Mouse (Mus musculus): ENCODE data around the gene Sphk2.
"Not testable (repeated sequence)": the region's sequence is repeated elsewhere in the genome, so short reads cannot be mapped to it uniquely, and the experiment has no call there.

Gene Sphk2

DNA sequence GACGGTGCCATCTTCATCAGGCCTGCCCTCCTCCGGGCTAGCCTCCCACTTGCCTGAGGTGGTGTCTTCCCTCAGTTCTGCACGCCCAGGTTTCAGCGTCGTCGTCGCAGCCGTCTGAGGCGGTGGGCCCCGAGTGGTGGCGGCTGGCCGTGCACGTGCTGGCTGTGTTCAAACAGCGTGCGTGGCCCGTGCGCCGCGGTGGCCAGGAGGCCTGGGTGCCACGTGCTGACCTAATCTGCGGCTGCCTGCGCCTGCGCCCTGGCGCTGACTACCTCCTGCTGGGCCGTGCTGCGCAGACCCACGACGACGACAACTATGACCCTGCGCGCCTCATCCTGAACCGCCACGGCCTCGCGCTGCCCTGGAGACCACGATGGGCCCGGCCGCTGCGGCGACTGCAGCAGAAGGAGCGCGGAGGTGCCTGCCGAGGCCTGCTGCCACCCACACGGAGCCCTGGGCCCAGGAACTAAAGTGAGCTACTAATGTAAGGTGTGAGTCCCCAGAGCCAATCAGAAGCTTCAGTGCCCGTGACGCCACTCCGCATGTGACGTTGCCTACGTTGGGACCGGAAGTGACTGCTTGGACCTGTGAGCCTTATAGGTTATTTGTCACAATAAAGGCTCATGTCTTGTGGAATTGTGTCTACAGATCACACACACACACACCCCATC is 23.7 kb downstream of the Sphk2 start, which contains the start of gene Sec1:
Gene Sec1 (minus strand): TSS at position 482 of the 671 bp plus-strand sequence.
- no peak for DNase-seq (ENCODE audit: low spot score in 2 of 2)

DNA sequence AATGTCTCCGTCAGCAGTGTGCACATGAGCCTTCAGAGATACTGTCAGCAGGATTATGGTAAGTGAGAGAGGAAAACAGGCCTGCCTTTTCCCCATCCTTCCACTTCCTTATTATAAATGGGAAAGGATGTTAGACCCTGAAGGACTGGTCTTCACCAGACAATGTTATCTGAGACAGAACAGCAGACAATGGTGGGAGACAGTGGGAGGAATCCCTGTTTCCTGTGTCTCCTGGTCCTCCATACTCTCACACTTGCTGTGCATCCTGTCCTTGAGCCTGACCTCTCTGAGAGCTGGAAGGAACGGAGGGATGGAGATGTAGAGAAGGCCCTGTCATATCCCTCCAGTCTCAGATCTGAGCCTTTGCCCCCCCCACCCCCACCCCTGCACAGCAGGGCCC is 25.4 kb downstream of the Sphk2 start:
- no peak for DNase-seq (ENCODE audit: low spot score in 2 of 2)

DNA sequence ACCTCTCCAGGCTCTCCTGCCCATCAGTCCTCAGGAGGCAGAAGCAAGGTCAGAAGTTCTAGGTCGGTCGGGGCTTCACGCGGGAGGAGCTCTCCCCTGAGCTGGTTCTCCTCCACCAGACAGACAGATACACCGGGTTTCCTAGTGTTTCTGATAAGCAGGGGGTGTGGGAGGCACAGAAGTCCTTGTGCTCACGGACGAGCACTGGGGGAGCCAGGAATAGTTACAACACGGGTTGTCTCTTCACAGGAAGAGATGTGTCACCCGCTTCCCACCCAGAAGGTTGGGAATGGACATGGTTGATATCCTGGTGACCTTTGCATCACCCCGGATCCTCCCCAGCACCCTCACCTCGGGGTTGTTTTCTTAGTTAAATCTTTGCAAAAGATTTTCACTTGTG is 28.0 kb downstream of the Sphk2 start:
- no peak for DNase-seq (ENCODE audit: low spot score in 2 of 2)

DNA sequence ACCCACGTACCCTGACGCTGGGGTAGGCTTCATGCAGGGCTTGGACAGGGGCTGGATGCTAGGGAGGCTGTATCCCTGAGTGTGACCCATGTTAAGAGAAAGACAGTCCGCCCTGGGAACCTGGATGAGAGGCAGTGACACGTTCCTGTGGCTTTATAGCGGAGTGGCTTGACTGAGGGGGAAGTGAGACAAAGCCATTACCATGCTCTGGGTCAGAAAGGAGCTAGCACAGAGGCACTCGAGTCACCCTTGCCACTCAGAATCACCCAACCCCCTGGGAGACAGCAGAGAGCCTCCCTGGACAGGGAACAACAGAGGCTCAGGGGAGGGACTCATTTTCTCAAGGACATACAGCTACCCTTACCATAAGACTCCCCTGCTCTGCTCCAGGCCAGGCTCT is 28.7 kb downstream of the Sphk2 start:
- DNase-seq (ENCODE audit: low spot score in 2 of 2) = no peak

DNA sequence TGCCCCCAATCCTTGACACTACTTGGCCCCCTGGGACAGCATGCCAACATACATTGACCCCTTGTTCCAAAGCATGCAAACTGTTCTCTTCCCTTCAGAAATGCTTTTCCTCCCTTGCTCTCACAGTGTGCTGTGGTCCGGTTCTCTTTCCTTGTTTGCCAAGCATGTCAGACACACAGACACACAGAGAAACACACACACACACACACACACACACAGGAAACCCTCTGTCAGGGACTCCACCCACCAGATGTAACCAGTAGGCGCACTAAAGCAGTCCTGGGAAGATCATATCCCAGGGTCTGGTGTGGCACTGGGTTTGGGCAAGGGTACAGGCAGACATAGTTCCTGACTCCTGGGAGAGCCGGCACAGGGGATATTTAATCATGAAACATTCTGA is 31.0 kb downstream of the Sphk2 start:
- DNase-seq (ENCODE audit: low spot score in 2 of 2) = no peak

DNA sequence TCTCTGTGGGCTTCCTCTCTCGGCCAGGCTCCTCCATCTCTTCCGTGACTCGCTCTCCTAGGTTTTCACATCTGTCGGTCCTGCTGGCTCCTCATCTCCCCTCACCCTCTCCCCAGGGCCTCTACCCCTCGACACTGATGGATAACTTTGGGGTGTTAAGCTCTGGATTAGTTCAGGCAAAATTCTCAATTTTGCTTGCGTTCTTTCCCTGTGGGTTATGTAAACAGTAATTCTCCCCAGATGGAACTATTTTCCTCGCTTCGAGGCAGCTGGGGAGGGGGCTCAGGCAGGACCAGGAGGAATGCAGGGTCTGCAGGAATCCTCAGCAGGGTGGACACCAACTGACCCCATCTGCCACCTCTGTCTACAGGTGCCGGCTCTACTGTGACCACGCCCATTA is 32.0 kb downstream of the Sphk2 start:
- DNase-seq (ENCODE audit: low spot score in 2 of 2) = no peak

DNA sequence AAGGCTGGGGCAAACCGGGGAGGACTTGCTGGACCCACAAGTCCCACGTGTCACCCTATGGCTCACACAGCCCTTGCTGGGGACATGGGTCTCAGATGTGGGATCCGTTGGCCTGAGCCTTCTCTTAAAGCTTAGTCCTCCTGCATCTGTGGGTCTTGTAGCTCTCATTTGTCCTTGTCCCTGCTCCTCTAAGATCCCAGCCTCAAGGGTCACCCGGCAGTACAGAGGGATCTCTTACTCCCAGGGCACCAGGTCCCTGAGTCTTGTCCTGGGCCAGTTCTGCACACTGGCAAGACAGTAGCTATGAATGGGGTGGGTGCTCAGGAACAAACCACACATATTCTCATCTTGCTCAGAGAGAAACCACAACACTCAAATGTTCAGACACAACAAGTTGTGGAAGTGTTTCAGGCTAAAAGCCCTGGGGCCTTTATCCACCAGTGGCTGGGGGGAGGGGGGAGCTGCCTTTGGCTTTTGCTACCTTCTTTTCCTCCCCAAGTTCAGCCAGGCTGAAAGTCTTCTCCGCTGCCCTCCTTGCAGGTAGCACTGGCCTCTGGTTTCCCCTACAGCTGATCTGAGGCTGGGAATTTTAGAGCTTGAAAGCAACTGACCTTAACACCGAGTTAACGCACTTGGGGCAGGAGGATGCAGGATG is 34.3 kb downstream of the Sphk2 start, which contains the start of gene Ntn5:
Gene Ntn5 (plus strand): TSS at position 627 of the 655 bp plus-strand sequence.
- no peak for DNase-seq (ENCODE audit: low spot score in 2 of 2)

DNA sequence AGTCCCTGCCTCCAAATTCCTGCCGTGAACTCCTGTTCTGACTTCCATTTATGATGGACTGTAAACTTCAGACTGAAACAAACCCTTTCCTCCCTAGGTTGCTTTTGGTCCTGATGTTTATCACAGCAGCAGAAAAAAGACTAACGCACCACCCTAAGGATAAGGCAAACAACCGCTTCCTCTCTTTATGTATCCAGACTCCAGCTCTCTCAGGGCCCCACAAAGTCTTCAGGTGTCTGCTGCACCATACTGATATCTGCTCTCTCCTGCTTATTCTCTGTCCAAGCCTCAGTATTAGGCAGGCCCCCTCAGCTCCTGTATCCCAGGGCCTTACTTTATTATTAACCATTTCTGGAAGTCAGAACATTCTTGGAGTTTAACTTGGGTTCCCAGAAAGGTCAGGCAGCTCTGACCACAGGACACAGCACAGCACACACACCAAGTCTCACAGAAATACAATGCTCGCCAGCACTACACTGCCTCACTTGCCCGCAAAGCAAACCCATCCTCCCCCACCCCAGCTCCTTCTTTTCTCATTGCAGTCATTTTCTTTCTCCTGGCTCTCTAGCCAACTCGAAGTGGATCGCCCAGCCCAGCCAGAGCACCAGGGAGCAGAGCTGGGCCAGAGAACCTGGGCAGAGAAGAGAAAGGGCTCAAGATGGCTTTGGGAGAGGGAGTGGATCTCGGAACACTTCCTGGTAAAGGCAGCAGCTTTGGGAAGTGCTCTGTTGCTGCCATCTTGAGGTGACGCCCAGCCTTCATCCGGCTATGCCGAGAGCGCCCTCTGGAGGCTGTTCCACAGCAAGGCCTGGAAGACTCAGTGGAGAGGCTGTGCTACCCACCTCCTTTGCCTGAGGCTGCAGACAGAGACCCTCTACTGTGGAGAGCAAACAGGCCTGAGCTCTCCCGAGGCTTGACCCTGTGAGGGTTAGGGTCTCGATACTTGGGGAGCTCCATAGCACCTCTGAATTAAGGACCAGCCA is 35.4 kb downstream of the Sphk2 start:
- peak in 1 of 2 experiments; percentile 85 for DNase-seq (ENCODE audit: low spot score in 2 of 2)

DNA sequence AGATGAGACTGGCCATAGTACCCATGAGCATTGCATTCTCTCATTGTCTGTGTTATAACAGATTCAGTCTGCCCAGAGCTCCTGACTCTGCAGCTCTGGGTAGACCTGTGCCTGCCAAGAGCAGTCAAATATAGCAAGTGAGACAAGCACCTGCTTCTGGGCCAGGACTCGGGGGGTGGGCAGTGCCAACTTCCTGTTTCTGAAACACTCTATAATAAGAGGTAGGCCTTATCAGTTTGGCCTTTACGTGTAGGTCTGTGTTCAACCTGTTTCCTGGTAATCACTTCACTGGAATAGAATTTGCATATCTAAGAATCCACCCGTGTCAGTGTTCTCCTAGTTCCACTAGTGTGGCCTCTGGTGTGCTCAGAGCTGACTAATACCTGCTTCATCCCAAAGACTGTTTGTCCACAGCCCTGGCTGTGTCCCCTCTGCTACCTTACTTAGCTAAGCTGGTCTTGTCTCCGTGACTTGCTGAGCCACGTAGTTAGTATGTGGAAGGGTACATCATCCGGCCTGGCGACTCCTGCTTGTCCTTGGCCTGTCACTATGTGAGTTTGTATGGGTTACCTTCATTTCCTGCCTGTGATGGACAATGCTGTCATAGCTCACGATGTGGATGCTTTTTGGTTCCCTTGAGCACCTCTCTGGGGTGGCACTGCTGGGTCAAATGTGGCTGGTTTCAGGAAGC is 36.6 kb downstream of the Sphk2 start:
- DNase-seq (ENCODE audit: low spot score in 2 of 2) = no peak

DNA sequence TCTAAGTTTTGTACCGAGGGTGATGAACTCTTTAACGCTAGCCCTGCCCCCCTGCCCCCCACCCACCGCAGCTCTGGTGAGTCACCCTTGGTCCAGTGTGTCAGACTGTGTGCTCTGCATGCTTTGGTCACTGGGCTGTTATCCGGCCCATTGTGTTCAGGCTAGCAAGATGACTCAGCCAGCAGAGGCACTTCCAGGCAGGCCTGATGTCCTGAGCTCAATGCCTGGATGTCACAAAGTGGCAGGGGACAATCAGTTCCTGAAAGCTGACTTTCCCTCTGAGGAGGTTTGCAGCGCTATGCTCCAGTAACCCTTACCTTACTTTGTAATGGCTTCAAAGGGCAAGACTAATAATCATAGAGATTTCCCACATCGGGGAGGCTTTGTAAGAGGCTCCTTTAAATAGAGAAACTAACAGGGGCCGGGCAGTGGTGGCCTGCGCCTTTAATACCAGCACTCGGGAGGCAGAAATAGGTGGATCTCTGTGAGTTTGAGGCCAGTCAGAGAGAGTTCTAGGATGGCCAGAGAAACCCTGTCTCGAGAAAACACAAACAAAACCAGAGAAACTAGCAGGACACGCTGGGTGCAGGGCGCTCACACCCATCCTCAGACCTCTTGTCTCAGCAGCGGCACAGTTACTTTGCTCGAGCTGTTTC is 37.7 kb downstream of the Sphk2 start:
- DNase-seq (ENCODE audit: low spot score in 2 of 2) = no peak

DNA sequence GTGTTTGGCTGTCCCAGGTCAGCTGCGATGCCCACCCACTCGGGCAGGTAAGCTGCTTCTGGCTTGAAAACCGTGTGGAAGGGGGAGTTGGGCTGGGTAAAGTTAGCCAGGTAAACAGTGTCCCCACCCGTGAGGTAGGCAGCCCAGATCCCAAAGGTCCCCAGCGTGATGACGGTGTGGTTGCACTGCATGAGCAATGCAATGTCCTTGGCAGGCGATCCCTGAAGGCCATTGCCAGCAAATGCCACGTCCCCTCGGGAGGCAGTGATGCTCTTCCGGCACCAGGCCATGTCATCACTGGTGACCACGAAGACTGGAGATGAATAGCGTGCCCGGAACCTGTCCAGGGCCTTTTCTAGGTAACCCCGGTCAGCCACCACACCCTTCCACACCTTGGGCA is 39.3 kb downstream of the Sphk2 start:
- DNase-seq (ENCODE audit: low spot score in 2 of 2) = no peak

DNA sequence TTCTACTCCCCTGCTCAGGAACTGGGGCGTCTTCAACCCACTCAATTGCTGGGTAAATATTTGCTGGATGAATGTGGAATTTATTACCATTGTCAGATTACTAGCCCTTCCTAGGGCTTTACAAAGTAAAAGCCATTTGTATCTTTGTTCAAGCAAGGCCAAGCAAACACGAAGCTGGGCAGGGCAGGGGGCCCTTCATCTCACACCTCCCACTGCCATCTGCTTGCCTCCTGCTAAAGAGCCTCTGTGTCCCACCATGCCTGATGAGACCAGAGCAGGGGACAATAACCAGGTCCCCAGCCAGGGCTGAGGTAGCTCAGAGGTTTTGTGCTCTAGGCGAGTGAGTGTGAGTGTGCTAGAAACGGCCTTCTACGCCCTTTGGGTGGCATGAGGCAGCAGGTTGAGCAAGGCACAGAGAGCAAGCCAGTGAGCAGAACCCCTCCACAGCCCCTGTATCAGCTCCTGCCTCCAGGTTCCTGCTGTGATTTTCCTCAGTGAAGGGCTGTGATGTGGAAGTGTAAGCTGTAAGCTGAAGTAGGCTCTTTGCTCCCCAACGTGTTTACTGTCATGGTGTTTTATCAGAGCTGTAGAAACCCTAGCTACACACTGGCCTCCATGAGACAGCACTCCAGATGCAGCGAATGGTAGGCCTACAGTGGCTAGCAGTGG is 40.0 kb downstream of the Sphk2 start:
- no peak for DNase-seq (ENCODE audit: low spot score in 2 of 2)

DNA sequence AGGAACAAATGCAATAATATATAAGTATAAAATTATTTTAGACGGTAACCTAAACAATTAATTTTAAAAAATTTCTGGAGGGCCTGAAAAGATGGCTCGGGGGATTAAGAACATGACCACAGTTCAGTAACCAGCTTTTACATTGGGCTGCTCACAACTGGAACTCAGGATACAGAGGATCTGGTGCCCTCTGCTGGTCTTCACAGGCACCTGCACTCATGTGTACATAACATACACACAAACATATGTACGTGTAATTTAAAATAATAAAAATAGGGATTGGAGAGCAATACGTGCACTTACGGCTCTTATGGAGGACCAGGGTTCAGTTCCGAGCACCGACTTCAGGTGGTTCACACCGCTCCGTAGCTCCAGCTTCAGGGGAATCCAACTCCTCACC is 48.9 kb downstream of the Sphk2 start:
- DNase-seq (ENCODE audit: low spot score in 2 of 2) = no peak

DNA sequence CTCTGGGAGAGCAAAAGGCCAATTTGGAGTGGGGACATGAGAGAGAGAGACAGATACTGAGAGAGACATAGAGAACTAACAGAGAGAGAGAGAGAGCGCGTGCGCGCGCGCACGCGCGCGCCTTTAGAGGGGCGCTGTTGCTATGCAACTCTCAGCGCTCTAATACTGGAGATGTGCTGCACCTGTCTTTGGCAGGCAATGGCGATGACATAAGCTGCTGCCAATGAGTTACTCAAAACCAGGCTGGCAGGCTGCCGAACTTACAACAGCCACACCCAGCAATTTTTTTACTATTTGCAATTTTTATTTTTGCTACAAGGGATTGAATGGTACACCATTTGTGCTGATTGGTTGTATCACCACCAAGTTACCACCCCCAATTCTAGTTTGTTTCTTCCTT is 50.0 kb downstream of the Sphk2 start:
- DNase-seq (ENCODE audit: low spot score in 2 of 2) = no peak

DNA sequence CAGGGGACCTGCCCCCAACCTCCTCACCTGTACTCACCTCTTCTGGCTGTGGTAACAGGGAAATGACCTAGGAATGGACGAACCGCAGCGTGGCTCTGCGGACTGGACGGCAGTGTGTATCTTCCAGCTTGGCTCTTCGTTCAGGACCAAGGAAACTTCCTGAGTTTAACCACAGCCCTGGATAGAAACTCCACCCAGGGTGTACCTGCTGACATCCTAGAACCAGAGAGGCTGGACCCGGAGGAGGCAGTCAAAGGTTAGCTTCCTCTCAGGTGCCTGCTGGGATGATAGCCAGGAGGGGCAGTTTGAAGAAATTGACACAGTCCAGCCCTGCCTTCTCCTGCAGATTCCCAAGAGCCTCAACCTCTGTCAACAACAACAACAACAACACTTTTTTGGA is 51.6 kb downstream of the Sphk2 start, which contains the start of gene Fut2:
Gene Fut2 (minus strand): TSS at position 234 of the 400 bp plus-strand sequence.
- DNase-seq (ENCODE audit: low spot score in 2 of 2) = no peak

DNA sequence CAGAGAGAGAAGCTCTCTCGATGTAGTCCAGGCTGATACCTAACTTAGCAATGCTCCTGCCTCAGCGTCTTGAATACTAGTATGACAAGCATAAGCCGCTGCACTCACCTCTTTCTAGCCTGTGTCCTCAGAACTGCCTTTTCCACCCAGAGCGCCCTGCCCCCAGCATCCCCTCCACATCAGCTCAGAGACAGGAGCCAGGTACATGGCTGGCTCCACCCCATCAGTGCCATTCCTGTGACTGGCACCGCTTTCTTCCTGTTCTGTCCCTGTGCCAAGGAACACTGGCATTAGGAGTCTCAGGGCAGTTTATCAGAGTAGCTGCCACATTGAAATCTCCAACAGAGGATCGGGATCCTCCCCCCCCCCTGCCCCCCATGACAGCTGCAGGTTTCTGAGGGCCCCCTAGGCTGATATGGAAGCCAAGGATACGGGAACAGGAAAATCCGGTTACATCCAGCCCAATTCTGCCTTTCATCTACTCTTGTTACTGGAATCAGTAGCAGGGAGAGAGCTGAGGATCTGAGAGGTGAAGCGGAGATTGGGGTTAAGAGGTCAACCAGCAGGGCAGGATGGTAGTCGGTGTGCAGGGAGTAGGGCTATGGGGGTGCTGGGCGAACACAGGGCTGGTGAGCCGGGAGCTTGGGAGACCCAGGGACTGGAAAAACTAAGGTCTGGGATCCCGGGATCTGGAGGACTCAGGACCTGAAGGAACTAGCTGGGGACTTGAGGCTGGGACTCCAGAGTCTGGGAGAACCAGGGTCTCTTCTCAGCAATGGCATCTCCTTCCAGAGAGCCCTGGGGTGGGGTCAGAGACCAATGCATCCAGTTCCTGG is 52.3 kb downstream of the Sphk2 start:
- DNase-seq (ENCODE audit: low spot score in 2 of 2) = no peak

DNA sequence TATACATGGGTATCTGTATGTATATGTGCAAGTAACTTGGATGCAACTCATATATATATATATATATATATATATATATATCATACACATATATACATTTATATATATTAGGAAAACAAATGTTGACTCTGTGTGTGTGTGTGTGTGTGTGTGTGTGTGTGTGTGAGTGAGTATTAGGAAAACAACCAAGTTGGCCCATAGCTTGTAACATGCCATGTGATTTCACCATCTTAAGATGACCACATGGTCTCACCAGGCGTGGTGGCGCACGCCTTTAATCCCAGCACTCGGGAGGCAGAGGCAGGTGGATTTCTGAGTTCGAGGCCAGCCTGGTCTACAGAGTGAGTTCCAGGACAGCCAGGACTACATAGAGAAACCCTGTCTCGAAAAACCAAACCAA is 56.1 kb downstream of the Sphk2 start:
- DNase-seq (ENCODE audit: low spot score in 2 of 2) = not testable (repeated sequence)

DNA sequence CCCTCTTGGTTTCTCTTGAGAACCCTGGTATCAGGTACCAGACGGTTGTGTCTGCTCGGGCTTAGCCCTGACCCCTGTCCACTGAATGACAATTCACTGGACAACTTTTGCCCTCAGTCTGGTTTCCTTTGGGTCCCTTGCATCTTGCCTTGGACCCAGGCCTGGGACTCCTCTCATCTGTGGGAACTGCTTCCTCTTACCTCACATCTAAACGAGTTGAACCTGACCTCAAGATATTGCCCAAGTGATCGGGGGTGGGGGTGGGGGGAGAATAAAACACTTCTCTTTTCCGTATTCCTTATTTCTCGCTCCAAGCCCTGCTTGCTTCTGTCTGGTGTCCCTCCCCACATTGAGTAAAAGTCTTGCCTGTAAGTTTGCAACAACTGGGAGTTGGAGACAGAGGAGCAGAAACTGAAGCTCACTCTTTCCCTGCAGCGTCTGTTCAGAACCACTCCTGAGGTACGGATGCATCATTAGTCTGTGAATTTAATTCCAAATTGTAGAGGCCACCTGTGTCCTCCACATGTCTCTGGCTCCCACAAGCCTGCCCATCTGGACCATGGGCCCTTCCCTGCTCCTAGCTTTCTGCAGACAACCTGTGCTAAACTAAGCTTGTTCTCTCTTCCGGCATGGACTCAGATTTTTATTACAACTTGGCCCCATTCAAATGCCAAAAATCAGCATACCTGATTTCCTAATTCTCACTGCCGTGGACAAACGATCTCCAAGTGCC is 56.9 kb downstream of the Sphk2 start:
- DNase-seq (ENCODE audit: low spot score in 2 of 2) = no peak

Measured in left cerebral cortex, adult 9 months (tissue).